Mouse (Mus musculus) mesoderm, embryonic 11.5 days (tissue): Measurements from ENCODE around the gene Cbfa2t3.
A peak's percentile ranks its signal among the peaks of the same experiment; 100 is the strongest.
"Not testable (repeated sequence)": the region's sequence is repeated elsewhere in the genome, so short reads cannot be mapped to it uniquely, and the experiment has no call there.

Experiments used
- DNase-seq: peaks from one replicate; pipeline ENCODE4 v3.0.0-alpha.2; 2012; ENCODE audit warnings: low read depth, low spot score

The Cbfa2t3 gene

GRCm38 (mm10) chr8:122639521-122640248, 59.2 kb downstream of the Cbfa2t3 start:
- DNase-seq: peak; percentile 69

DNA sequence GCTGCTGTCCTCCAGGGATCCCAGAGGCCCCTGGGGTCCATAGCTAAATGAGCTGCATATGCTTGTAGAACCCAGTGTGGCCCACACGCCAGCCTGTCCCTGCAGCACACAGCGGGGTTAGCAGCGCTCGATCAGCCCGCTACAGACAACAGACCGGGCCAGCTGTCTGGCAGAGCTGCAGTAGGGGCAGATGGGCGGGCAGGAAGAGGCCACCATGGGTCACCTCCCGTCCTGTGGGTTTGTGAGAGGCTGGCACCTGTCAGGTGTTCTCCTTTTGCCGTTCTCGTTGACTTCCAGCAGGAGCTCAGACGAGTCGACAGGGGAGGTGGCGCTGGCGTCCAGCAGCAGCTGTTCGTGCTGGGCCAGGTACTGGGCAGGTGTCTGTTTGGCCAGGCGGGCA, 60.3 kb downstream of the Cbfa2t3 start:
- no peak for DNase-seq

DNA sequence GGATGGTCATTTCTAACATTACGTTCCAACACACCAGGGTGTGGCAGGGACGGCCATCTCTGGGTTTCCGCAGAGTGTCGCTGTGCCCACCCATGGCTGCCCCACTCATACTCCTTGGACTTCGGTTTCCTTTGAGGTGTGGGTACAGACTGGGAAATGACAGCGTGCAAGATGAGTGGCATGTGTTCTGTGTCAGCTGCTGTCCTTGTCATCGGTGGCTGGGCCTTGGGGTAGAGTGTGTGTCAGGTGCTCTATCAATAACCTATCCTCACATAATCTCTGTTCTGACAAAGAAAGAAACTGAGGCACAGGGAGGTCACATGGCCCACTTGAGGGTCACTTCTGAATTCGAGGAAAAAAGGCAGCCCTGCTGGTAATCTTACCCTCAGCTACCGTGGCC, 61.7 kb downstream of the Cbfa2t3 start:
- no peak for DNase-seq

DNA sequence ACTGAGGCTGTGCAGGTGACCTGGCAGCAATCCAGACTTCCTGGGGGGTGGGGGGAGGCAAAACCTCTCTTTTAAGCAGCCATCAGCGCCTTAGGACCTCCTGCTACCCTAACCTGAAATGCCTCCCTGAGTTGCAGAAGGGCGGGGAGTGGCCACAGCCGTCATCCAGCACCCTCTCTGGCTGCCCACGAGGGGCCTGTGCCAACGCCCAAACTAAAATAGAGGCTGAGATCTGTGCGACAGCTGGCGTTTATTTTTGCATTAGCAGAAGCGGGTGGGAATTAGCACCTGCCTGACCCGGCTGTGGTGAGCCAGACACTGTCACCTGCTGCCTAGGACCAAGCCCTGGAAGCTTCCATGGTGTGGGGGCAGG, 62.1 kb downstream of the Cbfa2t3 start:
- DNase-seq: no peak

GRCm38 (mm10) chr8:122635878-122636802, 62.8 kb downstream of the Cbfa2t3 start:
- DNase-seq: no peak

DNA sequence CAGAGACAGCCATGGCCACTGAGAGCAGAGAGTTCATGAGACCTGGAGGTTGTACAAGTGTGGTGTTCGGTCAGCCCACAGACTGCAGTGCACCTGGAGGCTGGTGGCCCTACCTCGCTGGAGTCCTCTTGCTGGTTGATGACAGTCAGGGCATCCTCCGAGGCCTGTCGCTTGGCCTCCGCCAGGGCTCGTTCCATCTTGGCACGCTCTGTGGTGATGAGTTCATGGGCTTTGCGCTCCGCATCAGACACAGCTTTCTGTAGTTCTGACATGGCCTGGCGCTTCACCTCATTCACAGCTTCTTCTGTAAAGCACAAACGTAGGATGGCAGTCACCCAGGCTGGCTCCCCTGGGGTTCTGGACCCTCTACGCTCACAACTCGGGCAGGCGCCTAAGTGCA, 65.7 kb downstream of the Cbfa2t3 start:
- DNase-seq: no peak

DNA sequence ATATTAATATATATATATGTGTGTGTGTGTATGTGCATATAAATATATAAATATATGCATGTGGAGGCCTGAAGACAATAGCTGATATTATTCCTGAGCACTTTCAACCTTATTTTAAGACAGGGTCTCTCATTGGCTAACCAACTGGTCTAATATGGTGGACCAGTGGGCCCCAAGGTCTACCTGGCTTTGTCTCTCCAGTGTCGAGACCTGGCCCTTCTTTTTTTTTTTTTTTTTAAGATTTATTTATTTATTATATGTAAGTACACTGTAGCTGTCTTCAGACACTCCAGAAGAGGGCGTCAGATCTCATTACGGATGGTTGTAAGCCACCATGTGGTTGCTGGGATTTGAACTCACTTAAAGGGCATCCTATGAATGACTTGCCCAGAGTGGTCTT, 66.8 kb downstream of the Cbfa2t3 start:
- not testable (repeated sequence) for DNase-seq

GRCm38 (mm10) chr8:122630696-122631095, 68.2 kb downstream of the Cbfa2t3 start:
- no peak for DNase-seq

DNA sequence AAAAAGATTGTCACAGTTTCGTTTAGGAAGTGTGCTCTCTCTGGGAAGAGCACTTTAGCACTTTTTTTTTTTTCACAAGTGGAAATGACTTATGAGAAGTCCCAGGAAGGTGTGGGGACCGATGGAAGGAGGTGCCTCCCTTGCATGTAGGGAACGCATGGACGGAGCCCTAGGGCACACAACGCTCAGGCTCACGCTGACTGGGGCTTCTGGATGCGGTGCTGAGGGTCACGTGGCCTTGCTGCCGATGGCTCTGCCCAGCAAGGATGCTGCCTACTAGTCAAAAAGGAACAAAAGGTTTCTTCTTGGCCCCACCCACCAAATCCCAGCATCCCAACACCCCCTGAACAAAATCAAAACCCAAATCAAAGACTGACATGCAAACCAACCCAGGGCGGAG, 69.5 kb downstream of the Cbfa2t3 start:
- DNase-seq: no peak

- no peak for DNase-seq
Observed at GRCm38 (mm10) chr8:122626896-122627295, 72.0 kb downstream of the Cbfa2t3 start.

- no peak for DNase-seq
Observed at GRCm38 (mm10) chr8:122625811-122626210, 73.1 kb downstream of the Cbfa2t3 start.

GRCm38 (mm10) chr8:122624653-122625052, 74.3 kb downstream of the Cbfa2t3 start:
- DNase-seq: no peak

- no peak for DNase-seq
Observed at GRCm38 (mm10) chr8:122623844-122624642, 74.9 kb downstream of the Cbfa2t3 start.

DNA sequence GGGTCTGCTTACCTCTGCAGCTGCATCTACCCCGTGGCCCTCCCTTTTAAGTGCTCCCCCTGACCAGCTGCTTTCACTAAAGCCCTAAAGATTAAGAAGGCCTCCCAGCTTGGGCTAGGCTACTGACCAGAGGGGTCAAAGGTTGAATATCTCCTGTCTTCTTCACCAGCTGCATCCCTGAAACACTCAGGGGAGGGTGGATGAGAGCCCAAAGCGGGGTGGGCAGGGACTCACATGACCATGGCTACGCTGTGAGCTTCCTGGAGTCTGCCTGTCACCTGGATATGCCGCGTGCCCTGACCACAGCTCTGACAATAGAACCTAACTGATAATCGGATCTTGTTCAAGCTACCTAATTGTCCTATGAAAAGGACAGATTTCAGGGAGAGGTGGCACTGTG, 76.2 kb downstream of the Cbfa2t3 start, which contains the start of gene Pabpn1l:
Gene Pabpn1l (minus strand): TSS at position 13 of the 400 bp plus-strand sequence.
- DNase-seq: no peak

- DNase-seq: no peak
Observed at GRCm38 (mm10) chr8:122620446-122620845, 78.5 kb downstream of the Cbfa2t3 start.

GRCm38 (mm10) chr8:122618660-122619378, 80.1 kb downstream of the Cbfa2t3 start:
- no peak for DNase-seq

- peak; percentile 86 for DNase-seq
Observed at GRCm38 (mm10) chr8:122617947-122618546, 80.9 kb downstream of the Cbfa2t3 start.

- DNase-seq: no peak
Observed at GRCm38 (mm10) chr8:122616181-122616905, 82.6 kb downstream of the Cbfa2t3 start.

DNA sequence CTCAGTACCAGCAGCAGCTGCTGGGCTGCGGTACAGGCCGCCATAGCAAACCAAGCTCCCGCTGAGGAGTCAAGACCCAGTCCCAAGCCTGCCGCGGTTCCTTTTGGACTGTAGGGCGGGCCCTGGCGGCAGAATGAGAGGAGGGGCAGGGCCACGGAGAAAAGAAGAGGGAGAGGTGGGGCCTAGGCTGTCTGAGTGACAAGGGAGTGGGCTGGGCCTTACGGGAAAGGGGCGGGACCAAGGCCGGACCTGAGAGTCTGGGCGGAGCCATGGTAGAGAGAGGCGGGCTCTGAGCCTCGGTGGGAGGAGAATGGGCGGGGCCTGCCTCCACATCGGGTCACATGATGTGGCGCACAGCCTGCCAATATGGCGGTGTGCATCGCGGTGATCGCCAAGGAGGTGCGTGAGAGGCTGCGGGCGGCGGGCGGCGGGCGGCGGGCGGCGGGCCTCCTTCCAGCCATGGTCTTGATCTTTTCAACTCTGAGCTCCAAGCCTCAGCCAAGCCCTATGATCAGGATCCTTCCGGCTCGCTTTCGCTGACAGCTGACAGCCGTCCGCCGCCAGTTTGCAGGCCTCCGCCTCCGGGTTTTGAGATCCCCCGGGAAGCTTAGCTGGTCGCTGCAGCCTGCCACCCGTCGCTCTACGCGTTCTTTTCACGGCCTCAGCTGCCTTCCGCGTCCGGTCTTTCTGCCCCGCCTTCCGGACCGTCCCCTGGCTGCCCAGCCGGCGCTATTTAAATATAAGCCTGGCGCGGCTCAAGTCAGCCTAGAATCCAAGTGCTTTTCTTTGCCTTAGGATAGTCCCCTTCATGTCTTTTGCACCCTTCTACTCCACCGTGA, 87.4 kb downstream of the Cbfa2t3 start, which contains the start of the genes Galns and Trappc2l:
Gene Galns (minus strand): TSS at position 169 of the 839 bp plus-strand sequence.
Gene Trappc2l (plus strand): TSS at position 346 of the 839 bp plus-strand sequence.
- DNase-seq: peak; percentile 99
